Mouse (Mus musculus): ENCODE results near the gene Cpt2. TPM values are rescaled to one million over a fixed set of nuclear protein-coding genes. Genes with fewer than 3 reads are reported as not detected.
A peak's percentile ranks its signal among the peaks of the same experiment; 100 is the strongest.

The Cpt2 gene
- polyA plus RNA-seq, 1 experiment from 2014 or later, result 62.8 TPM

DNA sequence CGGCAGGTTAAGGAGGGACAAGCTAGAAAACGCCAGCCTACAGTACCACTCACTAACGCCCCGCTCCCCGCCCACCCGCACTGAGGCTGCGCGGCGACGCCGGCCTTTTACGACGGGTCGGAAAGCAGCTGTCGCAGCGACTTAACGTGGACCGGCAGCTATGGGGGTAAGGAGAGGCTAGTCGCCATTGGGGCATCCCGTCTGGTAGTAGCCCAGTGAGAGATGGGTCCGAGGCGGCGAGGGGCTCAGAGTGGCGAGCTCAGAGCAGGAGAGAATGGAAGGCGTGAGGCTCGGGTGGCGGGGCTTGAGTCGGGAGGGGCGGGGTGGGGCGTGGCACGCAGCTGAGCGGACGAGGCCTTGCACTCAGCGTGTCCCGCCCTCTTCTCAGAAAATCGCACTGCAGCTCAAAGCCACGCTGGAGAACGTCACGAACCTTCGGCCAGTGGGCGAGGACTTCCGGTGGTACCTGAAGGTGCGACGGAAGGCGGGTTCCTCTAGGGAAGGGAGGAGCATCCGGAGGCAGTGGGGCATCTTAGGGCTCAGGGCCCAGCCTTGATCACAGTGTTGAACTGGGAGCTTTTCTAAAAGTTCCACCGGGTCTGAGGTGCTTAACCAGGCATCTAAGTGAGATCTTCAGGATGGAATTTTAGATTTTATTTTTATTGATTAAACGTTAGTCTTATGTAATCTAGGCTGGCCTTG is 33.5 kb downstream of the Cpt2 start, which contains the start of gene 0610037L13Rik:
Gene 0610037L13Rik, plus strand, starts transcription at position 83 of the 702 bp plus-strand sequence.
- WGBS, result under 1% methylated on average over 48 of the region's 48 CpGs
- Histone ChIP-seq H3K9me3 (ENCODE audit: low read length) (no peaks in the 10 kb centered on the region), H3K27me3 (ENCODE audit: insufficient read depth, low read length) (no peaks in the 10 kb centered on the region), H3K36me3 (ENCODE audit: insufficient read depth, low read length) (peaks cover 42% of the 10 kb centered on the region), H3K4me1 (ENCODE audit: insufficient read depth, low read length) (peaks cover 13% of the 10 kb centered on the region), H3K27ac (ENCODE audit: low read length) (peak within 1 kb of the TSS; percentile 88), H3K9ac (replicated peaks; ENCODE audit: low read length) (peak within 1 kb of the TSS; percentile 66), H3K4me3 (ENCODE audit: low read length) (peak within 1 kb of the TSS; percentile 57), H3K4me2 (replicated peaks; ENCODE audit: low read depth, low read length) (peak within 1 kb of the TSS; percentile 90)
- peak; percentile 94 for ATAC-seq (ENCODE audit: low FRiP score, low TSS enrichment)

DNA sequence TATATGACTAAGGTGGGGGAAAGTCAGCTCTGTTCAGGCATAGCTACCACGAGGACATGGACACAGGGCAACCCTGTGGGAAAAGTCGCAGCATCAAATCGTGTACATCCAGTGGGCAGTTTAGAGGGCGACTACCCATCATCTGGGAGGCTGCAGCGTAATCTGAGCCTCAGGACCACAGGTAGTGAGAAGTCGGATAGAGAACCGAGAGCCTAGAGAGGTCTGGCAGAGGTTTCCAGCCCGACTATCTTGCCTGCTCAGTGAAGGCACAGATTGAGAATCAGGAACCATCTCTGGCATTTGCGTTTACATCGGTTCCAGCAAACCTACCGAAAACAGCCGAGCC is 34.1 kb downstream of the Cpt2 start:
- Histone ChIP-seq H3K27me3 (ENCODE audit: insufficient read depth, low read length) (no peaks in the 10 kb centered on the region), H3K9me3 (ENCODE audit: low read length) (no peaks in the 10 kb centered on the region), H3K9ac (replicated peaks; ENCODE audit: low read length) (peak overlapping the region; percentile 66), H3K27ac (ENCODE audit: low read length) (peak overlapping the region; percentile 78), H3K36me3 (ENCODE audit: insufficient read depth, low read length) (peaks cover 42% of the 10 kb centered on the region), H3K4me2 (replicated peaks; ENCODE audit: low read depth, low read length) (peak overlapping the region; percentile 90), H3K4me1 (ENCODE audit: insufficient read depth, low read length) (peaks cover 13% of the 10 kb centered on the region), H3K4me3 (ENCODE audit: low read length) (peak overlapping the region; percentile 57)
- ATAC-seq (ENCODE audit: low FRiP score, low TSS enrichment), result peak; percentile 20
- WGBS, result 0% methylated on average over 12 of the region's 12 CpGs

DNA sequence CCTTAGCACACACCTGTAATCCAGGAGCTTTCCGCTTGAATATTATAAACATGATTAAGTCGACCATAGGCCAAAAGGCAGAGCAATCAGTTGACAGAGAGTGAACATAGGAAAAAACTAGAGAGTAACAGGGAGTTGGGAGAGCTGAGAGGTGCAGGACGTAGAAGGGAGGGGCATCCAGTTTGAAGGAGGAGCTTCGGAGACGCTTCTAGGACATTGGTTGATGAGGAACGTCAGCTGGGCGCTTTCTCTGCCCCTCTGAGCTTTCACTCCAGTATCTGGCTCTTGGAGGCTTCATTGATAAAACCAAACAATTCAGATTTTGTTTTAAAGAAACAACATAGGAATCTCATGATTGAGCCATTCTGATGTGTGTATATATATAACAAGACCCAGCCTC is 37.0 kb downstream of the Cpt2 start:
- Histone ChIP-seq H3K4me3 (ENCODE audit: low read length) (no peak overlapping the region), H3K9ac (replicated peaks; ENCODE audit: low read length) (no peak overlapping the region), H3K4me1 (ENCODE audit: insufficient read depth, low read length) (peaks cover 13% of the 10 kb centered on the region), H3K9me3 (ENCODE audit: low read length) (no peaks in the 10 kb centered on the region), H3K36me3 (ENCODE audit: insufficient read depth, low read length) (peaks cover 48% of the 10 kb centered on the region), H3K4me2 (replicated peaks; ENCODE audit: low read depth, low read length) (no peak overlapping the region), H3K27me3 (ENCODE audit: insufficient read depth, low read length) (no peaks in the 10 kb centered on the region), H3K27ac (ENCODE audit: low read length) (no peak overlapping the region)
- 83% methylated on average over 7 of the region's 7 CpGs for WGBS
- ATAC-seq (ENCODE audit: low FRiP score, low TSS enrichment), result no peak

DNA sequence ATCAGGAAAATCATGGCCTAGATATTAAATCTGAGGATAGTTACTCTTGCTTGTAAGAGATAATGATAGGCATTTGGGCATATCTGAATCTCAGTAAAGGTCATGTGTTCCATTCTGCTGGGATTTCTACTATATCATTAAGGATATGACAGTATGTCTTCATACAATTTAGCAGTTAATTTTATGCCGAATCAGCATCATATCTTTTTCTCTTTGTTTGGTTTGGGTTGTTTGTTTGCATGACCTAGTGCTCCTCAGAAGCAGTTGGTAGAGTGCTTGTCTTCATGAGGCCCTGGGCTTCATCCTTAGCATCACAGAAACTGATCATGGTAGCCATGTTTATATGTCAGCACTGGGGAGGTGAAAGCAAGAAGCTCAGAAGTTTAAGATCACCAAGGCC is 41.8 kb downstream of the Cpt2 start:
- H3K27ac ChIP-seq (ENCODE audit: low read length), result no peak overlapping the region
- H3K4me3 ChIP-seq (ENCODE audit: low read length), result no peak overlapping the region
- H3K9ac ChIP-seq (replicated peaks; ENCODE audit: low read length), result no peak overlapping the region
- H3K9me3 ChIP-seq (ENCODE audit: low read length), result no peaks in the 10 kb centered on the region
- peaks cover 46% of the 10 kb centered on the region for H3K36me3 ChIP-seq (ENCODE audit: insufficient read depth, low read length)
- no peaks in the 10 kb centered on the region for H3K27me3 ChIP-seq (ENCODE audit: insufficient read depth, low read length)
- WGBS, result 86% methylated on average over 1 of the region's 1 CpGs
- ATAC-seq (ENCODE audit: low FRiP score, low TSS enrichment), result no peak
- peaks cover 15% of the 10 kb centered on the region for H3K4me1 ChIP-seq (ENCODE audit: insufficient read depth, low read length)
- no peak overlapping the region for H3K4me2 ChIP-seq (replicated peaks; ENCODE audit: low read depth, low read length)

DNA sequence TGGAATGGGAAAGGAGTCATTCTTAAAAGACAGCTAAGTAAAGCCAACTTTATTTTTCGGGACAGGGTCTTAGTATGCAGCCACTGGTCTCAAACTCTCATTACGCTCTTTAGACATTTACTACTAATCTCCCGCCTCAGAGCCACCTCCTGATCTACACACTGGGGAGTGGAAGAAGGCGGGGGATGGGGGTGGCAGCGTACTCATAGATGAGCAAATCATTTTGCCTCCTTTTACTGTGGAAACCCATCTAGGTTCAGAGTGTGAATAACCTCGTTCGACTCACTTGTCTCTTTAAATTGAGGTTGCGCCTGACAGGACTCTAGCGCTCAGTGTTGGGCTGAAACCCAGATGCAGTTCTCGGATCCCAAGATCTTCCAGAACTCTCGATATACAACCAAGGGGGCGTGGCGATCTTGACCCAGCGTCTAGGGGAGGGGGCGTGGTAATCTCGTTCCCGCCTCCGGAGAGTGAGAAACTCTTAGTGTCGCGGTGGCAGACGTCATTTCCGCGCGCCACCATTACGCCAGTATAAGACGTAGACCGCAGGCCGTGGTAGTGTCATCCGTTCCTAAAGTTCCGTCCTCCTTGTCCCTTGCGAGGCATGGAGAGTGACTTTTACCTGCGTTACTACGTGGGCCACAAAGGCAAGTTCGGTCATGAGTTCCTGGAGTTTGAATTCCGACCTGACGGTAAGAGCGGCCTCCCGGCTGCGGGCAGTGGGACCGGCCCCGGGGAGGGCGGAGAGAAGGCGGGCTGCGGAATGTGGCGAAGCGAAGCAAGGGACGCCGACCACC is 44.0 kb downstream of the Cpt2 start, which contains the start of gene Magoh:
Gene Magoh, plus strand, starts transcription at position 502 of the 797 bp plus-strand sequence.
- H3K9me3 ChIP-seq (ENCODE audit: low read length), result no peaks in the 10 kb centered on the region
- WGBS, result 3% methylated on average over 48 of the region's 48 CpGs
- H3K36me3 ChIP-seq (ENCODE audit: insufficient read depth, low read length), result peaks cover 25% of the 10 kb centered on the region
- peak within 1 kb of the TSS; percentile 73 for H3K27ac ChIP-seq (ENCODE audit: low read length)
- ATAC-seq (ENCODE audit: low FRiP score, low TSS enrichment), result peak; percentile 96
- H3K4me1 ChIP-seq (ENCODE audit: insufficient read depth, low read length), result peaks cover 15% of the 10 kb centered on the region
- no peaks in the 10 kb centered on the region for H3K27me3 ChIP-seq (ENCODE audit: insufficient read depth, low read length)
- H3K4me2 ChIP-seq (replicated peaks; ENCODE audit: low read depth, low read length), result peak within 1 kb of the TSS; percentile 88
- H3K9ac ChIP-seq (replicated peaks; ENCODE audit: low read length), result peak within 1 kb of the TSS; percentile 82
- H3K4me3 ChIP-seq (ENCODE audit: low read length), result peak within 1 kb of the TSS; percentile 75

DNA sequence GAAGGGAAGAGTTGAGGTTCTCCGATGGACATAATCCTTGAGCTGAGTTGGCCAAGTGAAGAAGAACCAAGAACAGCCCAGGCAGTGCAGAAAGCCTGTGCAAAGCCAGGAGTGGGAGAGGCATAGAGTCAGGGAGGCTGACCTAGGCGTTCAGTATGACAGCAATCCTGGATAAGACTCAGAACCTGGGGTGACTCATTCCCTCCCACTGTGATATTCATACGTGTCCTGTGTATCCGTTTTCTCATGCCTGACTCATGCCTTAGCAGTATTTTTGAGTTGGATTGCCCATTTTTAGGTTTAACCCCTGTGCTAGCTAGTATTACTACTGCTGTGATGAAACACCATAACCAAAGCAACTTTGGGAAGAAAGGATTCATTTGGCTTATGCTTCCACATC is 58.5 kb downstream of the Cpt2 start:
- ATAC-seq (ENCODE audit: low FRiP score, low TSS enrichment), result no peak
- WGBS, result 90% methylated on average over 4 of the region's 4 CpGs
- no peaks in the 10 kb centered on the region for H3K9me3 ChIP-seq (ENCODE audit: low read length)
- no peak overlapping the region for H3K4me2 ChIP-seq (replicated peaks; ENCODE audit: low read depth, low read length)
- H3K4me1 ChIP-seq (ENCODE audit: insufficient read depth, low read length), result no peaks in the 10 kb centered on the region
- H3K27me3 ChIP-seq (ENCODE audit: insufficient read depth, low read length), result no peaks in the 10 kb centered on the region
- H3K36me3 ChIP-seq (ENCODE audit: insufficient read depth, low read length), result no peaks in the 10 kb centered on the region
- no peak overlapping the region for H3K9ac ChIP-seq (replicated peaks; ENCODE audit: low read length)
- H3K4me3 ChIP-seq (ENCODE audit: low read length), result no peak overlapping the region
- H3K27ac ChIP-seq (ENCODE audit: low read length), result no peak overlapping the region

DNA sequence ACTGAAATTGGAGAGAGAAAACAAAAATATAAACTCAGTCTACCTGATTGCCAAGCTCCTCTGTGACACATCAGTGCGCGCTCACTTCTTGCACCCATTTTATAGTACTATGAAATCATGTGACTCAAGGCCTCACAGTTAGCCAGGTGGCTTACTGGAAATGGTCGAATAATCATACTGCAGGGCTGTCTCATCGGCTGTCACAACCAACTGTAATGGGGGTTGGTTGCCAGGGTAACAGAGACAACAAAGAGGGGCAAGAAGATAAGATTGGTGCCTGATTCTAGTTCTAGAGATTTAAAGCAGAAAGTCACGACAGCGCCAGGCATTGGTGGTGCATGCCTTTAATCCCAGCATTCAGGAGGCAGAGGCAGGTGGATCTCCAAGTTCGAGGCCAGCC is 64.4 kb downstream of the Cpt2 start:
- Histone ChIP-seq H3K4me2 (replicated peaks; ENCODE audit: low read depth, low read length) (no peak overlapping the region), H3K4me3 (ENCODE audit: low read length) (no peak overlapping the region), H3K36me3 (ENCODE audit: insufficient read depth, low read length) (no peaks in the 10 kb centered on the region), H3K9me3 (ENCODE audit: low read length) (no peaks in the 10 kb centered on the region), H3K9ac (replicated peaks; ENCODE audit: low read length) (no peak overlapping the region), H3K4me1 (ENCODE audit: insufficient read depth, low read length) (no peaks in the 10 kb centered on the region), H3K27me3 (ENCODE audit: insufficient read depth, low read length) (no peaks in the 10 kb centered on the region), H3K27ac (ENCODE audit: low read length) (no peak overlapping the region)
- no peak for ATAC-seq (ENCODE audit: low FRiP score, low TSS enrichment)
- 95% methylated on average over 7 of the region's 7 CpGs for WGBS

DNA sequence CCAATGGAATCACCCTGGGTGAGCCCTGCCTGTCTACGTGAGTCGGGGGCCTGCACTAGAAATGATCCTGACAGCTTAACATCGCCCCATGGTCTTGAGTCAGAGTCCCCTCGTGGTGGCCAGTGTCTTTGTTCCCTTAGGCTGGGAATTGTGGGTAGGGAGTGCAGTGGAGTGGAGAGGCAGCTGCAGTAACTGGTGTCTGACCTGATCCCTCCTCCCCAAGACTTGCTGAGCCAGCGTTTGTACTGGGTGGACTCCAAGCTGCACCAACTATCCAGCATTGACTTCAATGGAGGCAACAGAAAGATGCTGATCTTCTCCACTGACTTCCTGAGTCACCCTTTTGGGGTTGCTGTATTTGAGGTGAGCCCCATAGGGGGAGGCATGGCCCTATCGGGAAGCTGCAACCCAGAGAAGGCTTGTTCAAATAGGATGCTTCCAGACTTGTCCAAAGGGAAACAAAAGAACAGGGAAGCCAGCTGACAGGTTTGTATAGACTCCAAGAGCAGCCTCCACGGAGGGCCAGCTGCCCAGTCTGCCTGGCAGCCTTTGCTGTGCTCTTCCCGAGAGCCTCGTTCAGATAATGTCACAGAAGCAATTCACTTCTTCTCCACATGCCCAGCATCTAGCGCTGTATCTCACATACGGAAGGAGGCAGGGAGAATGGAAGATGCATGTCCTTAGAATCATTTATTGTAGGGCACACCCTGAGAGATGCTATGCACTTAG is 66.3 kb downstream of the Cpt2 start:
- ATAC-seq (ENCODE audit: low FRiP score, low TSS enrichment), result no peak
- no peak overlapping the region for H3K4me2 ChIP-seq (replicated peaks; ENCODE audit: low read depth, low read length)
- no peaks in the 10 kb centered on the region for H3K36me3 ChIP-seq (ENCODE audit: insufficient read depth, low read length)

More for the DNA sequence above, 66.3 kb downstream of the Cpt2 start:
- WGBS, result 80% methylated on average over 11 of the region's 11 CpGs
- Histone ChIP-seq H3K27me3 (ENCODE audit: insufficient read depth, low read length) (no peaks in the 10 kb centered on the region), H3K4me3 (ENCODE audit: low read length) (no peak overlapping the region), H3K27ac (ENCODE audit: low read length) (no peak overlapping the region), H3K4me1 (ENCODE audit: insufficient read depth, low read length) (no peaks in the 10 kb centered on the region), H3K9me3 (ENCODE audit: low read length) (no peaks in the 10 kb centered on the region), H3K9ac (replicated peaks; ENCODE audit: low read length) (no peak overlapping the region)

All from kidney, embryonic 16.5 days (tissue).